In the genomic region with DNA sequence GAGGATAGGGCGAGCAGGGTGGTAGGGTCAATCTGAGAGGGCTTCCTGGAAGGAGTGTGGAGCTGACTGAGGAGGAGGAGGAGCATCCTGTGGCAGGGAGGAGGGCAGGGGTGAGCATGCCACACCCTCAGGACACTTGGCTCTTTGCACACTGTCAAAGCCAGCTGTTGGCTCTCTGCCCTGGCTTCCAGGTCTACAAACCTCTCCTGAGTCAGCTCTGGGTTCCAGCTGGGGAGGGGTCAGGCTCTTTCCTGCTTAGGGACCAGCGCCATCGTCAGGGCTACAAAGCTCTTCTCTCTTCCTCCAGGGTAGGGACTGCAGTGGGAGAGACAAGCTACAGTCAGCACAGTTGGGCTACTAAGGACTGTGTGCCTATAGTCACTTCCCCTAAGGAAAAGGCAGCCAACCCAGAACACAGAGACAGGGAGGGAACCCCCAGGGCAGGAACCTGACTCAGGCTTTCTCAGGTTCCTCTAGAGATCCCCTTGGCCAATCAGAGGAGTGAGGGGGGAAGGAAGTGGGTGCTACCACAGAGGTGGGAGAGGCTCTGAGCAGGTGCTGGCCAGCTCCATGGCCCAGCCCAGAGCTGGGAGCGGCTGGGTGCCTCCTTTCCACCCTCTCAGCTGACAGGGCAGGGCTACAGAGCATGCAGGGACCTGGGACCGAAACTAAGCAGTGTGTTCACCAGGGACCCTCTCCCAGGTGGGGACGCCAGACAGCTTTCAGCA, we compare ENCODE assay signal across 7 mouse cellular contexts. TPM values are rescaled to one million over a fixed set of nuclear protein-coding genes. Genes with fewer than 3 reads are reported as not detected.
A peak's percentile ranks its signal among the peaks of the same experiment; 100 is the strongest.
DNase-seq lines count a peak whose midpoint lies in the region; ATAC-seq and TF ChIP-seq lines count a peak whose summit lies in the region.

No protein-coding gene starts in this region.

- TF ChIP-seq CTCF in hindbrain, postnatal 0 days (IDR thresholded peaks at IDR 0.05; ENCODE audit: low read depth) = no peak

- 55% methylated on average over 6 of the region's 6 CpGs for WGBS in midbrain, embryonic 10.5 days
- WGBS in midbrain, embryonic 15.5 days = 59% methylated on average over 6 of the region's 6 CpGs
- WGBS in liver, embryonic 13.5 days (ENCODE audit: insufficient replicate concordance) = 46% methylated on average over 6 of the region's 6 CpGs
- WGBS in hindbrain, postnatal 0 days = 67% methylated on average over 6 of the region's 6 CpGs

- DNase-seq in midbrain, embryonic 10.5 days (ENCODE audit: low spot score) = no peak
- no peak for DNase-seq in liver, embryonic 13.5 days
- peak; percentile 20 to 57 for DNase-seq in thymus, postnatal 36 days
- DNase-seq in right cerebral cortex, adult 18-20 months = no peak
- no peak for DNase-seq in hindbrain, postnatal 0 days (ENCODE audit: low spot score)

- no peak overlapping the region for H3K4me3 ChIP-seq in midbrain, embryonic 10.5 days
- H3K4me3 ChIP-seq in midbrain, embryonic 15.5 days = no peak overlapping the region
- H3K4me3 ChIP-seq in liver, embryonic 13.5 days (replicated peaks) = no peak overlapping the region
- no peak overlapping the region for H3K4me3 ChIP-seq in hindbrain, postnatal 0 days (ENCODE audit: low read length)

- no peaks in the 10 kb centered on the region for H3K9me3 ChIP-seq in midbrain, embryonic 10.5 days (replicated peaks)
- no peaks in the 10 kb centered on the region for H3K9me3 ChIP-seq in midbrain, embryonic 15.5 days
- no peaks in the 10 kb centered on the region for H3K9me3 ChIP-seq in liver, embryonic 13.5 days (replicated peaks)
- H3K9me3 ChIP-seq in hindbrain, postnatal 0 days (ENCODE audit: low read length) = no peaks in the 10 kb centered on the region

- H3K27ac ChIP-seq in midbrain, embryonic 10.5 days (replicated peaks) = peak overlapping the region; percentile 28; the same call in 1 of the 2 replicates
- H3K27ac ChIP-seq in midbrain, embryonic 15.5 days = no peak overlapping the region
- no peak overlapping the region for H3K27ac ChIP-seq in liver, embryonic 13.5 days
- H3K27ac ChIP-seq in hindbrain, postnatal 0 days = no peak overlapping the region

- peaks cover 5% of the 10 kb centered on the region for H3K4me1 ChIP-seq in midbrain, embryonic 10.5 days
- 0 out of 2 replicates have a peak, but pooled peaks cover 3% of the 10 kb centered on the region for H3K4me1 ChIP-seq in midbrain, embryonic 15.5 days
- H3K4me1 ChIP-seq in liver, embryonic 13.5 days (replicated peaks) = peaks cover 26% of the 10 kb centered on the region
- H3K4me1 ChIP-seq in hindbrain, postnatal 0 days (ENCODE audit: insufficient read depth, low read length) = no peaks in the 10 kb centered on the region

- no peak for ATAC-seq in midbrain, embryonic 15.5 days (replicated peaks)
- peak; percentile 40; the same call in 1 of the 2 replicates for ATAC-seq in granulocyte monocyte progenitor cell, adult 5-6 weeks (replicated peaks; ENCODE audit: poor library complexity, severe bottlenecking)
- ATAC-seq in liver, embryonic 13.5 days (ENCODE audit: low read depth) = 0 out of 2 replicates have a peak, but pooled peaks have one; percentile 29
- ATAC-seq in hindbrain, postnatal 0 days = no peak

- no peak overlapping the region for H3K4me2 ChIP-seq in midbrain, embryonic 15.5 days
- H3K4me2 ChIP-seq in liver, embryonic 13.5 days = no peak overlapping the region
- H3K4me2 ChIP-seq in hindbrain, postnatal 0 days (ENCODE audit: low read depth, low read length) = no peak overlapping the region

- H3K36me3 ChIP-seq in midbrain, embryonic 10.5 days = no peaks in the 10 kb centered on the region
- H3K36me3 ChIP-seq in midbrain, embryonic 15.5 days (replicated peaks) = no peaks in the 10 kb centered on the region
- no peaks in the 10 kb centered on the region for H3K36me3 ChIP-seq in liver, embryonic 13.5 days
- H3K36me3 ChIP-seq in hindbrain, postnatal 0 days (ENCODE audit: insufficient read depth, low read length) = no peaks in the 10 kb centered on the region

- H3K27me3 ChIP-seq in midbrain, embryonic 10.5 days (ENCODE audit: low read depth, poor library complexity, severe bottlenecking) = 0 out of 2 replicates have a peak, but pooled peaks cover 3% of the 10 kb centered on the region
- no peaks in the 10 kb centered on the region for H3K27me3 ChIP-seq in midbrain, embryonic 15.5 days (replicated peaks)
- peaks cover 2% of the 10 kb centered on the region; the same call in 1 of the 2 replicates for H3K27me3 ChIP-seq in liver, embryonic 13.5 days
- H3K27me3 ChIP-seq in hindbrain, postnatal 0 days (ENCODE audit: insufficient read depth, low read length) = no peaks in the 10 kb centered on the region

- H3K9ac ChIP-seq in midbrain, embryonic 15.5 days = no peak overlapping the region
- H3K9ac ChIP-seq in liver, embryonic 13.5 days = no peak overlapping the region
- H3K9ac ChIP-seq in hindbrain, postnatal 0 days (replicated peaks; ENCODE audit: low read length) = no peak overlapping the region

RNA-seq across cellular contexts. Expression of gene Ifnlr1, which starts 24.8 kb away (rescaled TPM):
- polyA plus RNA-seq in midbrain, embryonic 10.5 days (2016; fragmentation: Nextera tagmentation; extraction: Ambion mirVana) = 0.10 and 0.21 TPM in 2 replicates
- 0.19 and 0.41 TPM in 2 replicates for polyA plus RNA-seq in midbrain, embryonic 15.5 days (2015; fragmentation: Nextera tagmentation; extraction: Ambion mirVana)
- not detected in 2 replicates for total RNA-seq in granulocyte monocyte progenitor cell, adult 5-6 weeks (2014; fragmentation: Nextera tagmentation)
- 0.17 and 0.52 TPM in 2 replicates for total RNA-seq in granulocyte monocyte progenitor cell, adult 5-6 weeks (2017)
- polyA plus RNA-seq in liver, embryonic 13.5 days (2015; fragmentation: Nextera tagmentation; extraction: Ambion mirVana) = 0.02 and 0.05 TPM in 2 replicates
- 0.22 and 0.58 TPM in 2 replicates for total RNA-seq in hindbrain, postnatal 0 days (2014; rRNA removed)
- polyA plus RNA-seq in hindbrain, postnatal 0 days (2015; fragmentation: Nextera tagmentation; extraction: Ambion mirVana) = 0.11 and 0.23 TPM in 2 replicates

Comparison
In these comparisons a context has a peak if more than half of its experiments do, and no peak if none do; other contexts are left out.
1. DNase-seq: peak in thymus, postnatal 36 days (2 of 2); none in midbrain, embryonic 10.5 days (single experiment), liver, embryonic 13.5 days (single experiment), right cerebral cortex, adult 18-20 months (single experiment) and hindbrain, postnatal 0 days (single experiment).
2. ATAC-seq: peak in granulocyte monocyte progenitor cell, adult 5-6 weeks (single experiment) and liver, embryonic 13.5 days (single experiment); none in midbrain, embryonic 15.5 days (single experiment) and hindbrain, postnatal 0 days (single experiment).